Mouse (Mus musculus) v-Abl transformed pro-B cells (cell line): Measurements from ENCODE around the gene Nim1k.
"Not testable (repeated sequence)": the region's sequence is repeated elsewhere in the genome, so short reads cannot be mapped to it uniquely, and the experiment has no call there.

Source experiments
- in situ Hi-C, 2 experiments: fragments of 400-800 bp; cut with MboI; formaldehyde crosslinking; loops; one replicate each; pipeline ENCODE4 v1.15.1; 2025; ENCODE audit not compliant: unreplicated experiment in 2 of 2

The Nim1k gene

DNA sequence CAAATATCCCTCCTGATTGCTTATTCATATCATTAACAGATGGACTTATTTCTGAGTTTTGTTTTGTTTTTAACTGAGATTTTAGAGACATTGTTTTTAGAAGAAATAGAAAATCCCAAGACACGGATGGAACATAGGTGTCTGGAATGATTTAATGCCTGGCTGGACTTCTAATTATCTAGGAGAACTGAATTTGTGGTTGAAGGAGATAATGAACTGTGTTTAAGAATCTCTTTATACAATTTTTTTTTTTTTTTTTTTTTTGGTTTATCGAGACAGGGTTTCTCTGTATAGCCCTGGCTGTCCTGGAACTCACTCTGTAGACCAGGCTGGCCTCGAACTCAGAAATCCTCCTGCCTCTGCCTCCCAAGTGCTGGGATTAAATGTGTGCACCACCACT, 63.7 kb downstream of the Nim1k start:
- in situ Hi-C loops = loop anchor here in 1 of 2 experiments (5.0 kb wide), 1 partner anchor 100 kb away; the partner anchor contains the start of gene Zfp131

DNA sequence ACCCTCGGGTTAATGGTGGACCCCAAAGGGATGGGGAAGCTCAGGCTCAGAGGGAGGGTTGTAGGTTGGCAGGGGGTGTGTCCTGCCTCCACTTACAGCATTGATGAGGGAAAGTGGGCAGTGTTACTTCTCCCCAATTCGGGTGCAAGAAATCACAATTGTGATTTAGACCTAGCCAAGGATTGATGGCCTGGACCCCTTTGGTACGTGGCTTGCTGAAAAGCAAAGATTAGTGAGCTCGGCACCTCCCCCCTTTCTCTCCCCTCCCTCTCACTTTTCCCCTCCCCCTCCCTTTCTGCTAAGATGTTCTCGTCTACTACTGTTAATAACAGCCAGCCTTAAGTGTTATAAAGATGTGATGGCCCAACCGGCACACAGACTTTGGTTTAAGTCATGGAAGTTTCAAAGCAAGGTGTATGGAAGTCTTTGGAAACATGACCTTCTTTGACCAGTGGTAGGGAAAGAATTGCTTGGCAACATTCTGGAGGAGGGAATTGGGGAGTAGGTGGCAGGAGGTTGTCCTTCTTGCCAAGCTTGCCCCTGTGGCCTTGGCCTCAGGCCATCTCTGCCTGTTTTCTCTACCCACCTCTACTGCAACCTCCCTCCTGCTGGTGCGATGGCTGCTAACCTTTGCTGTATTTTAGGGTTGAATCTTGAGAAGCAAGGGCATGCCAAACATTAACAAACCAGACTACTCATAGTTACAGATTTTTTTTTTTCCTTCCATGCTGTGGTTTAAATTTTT, 64.6 kb downstream of the Nim1k start:
- in situ Hi-C loops = loop anchor here in 1 of 2 experiments (5.0 kb wide), 1 partner anchor 101 kb away; the partner anchor contains the start of gene Zfp131

DNA sequence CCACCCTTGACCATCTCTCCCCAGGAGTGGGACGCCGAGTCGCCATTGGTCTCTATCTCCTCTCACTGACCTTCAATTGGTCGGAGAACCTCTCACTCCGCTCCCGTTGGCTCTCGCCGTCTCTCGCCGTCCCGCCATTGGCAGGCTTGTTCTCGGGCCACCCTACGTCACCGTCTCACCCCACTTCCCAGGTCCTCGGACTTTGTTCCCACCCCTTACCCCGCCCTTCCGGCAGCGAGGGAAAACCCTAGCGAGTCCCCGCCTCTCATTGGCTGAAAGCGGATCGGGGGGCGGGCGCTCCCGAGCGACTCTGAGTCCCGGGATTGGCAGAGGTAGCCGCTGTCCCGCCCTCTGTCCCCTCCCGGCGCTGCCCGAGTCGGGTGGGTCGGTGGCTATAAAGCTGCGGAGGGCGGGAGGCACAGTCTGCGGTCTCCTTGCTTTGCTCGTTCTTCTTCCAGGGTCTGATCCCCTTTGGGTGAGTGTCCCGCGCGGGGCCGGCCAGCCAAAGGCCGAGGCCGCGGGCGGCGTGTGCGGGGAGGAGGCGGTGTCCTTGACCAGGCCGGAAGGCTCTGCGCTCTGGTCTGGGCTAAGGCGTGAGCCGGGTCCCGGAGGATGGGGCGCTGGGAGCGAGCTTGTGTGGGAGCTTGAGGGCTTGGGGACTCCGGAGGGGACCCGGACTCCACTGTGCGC, 65.5 kb downstream of the Nim1k start, which contains the start of gene Hmgcs1:
Gene Hmgcs1, plus strand, starts transcription at position 341 of the 690 bp plus-strand sequence.
- in situ Hi-C loops = loop anchor here in 1 of 2 experiments (5.0 kb wide), 1 partner anchor 102 kb away; the partner anchor contains the start of gene Zfp131

DNA sequence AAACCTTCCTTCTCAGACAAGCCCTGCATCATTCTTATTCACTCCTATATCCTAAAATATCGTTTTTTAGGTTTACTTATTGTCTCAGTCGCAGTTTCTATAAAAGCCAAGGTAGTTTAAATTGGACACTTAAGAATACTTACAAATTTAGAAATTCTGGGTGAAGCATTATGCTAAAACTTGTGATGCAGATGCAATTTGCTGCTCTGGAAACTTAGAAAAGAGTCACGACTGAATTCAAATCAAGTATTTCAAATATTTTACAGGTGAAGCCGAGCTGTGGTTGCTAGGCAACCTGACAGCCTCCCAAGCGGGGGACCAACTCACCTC, 66.0 kb downstream of the Nim1k start:
- in situ Hi-C loops = loop anchor here (5.0 kb wide), 2 partner anchors 98 to 103 kb away; partner anchors contain the start of gene Zfp131 (in 1 of the 2)

DNA sequence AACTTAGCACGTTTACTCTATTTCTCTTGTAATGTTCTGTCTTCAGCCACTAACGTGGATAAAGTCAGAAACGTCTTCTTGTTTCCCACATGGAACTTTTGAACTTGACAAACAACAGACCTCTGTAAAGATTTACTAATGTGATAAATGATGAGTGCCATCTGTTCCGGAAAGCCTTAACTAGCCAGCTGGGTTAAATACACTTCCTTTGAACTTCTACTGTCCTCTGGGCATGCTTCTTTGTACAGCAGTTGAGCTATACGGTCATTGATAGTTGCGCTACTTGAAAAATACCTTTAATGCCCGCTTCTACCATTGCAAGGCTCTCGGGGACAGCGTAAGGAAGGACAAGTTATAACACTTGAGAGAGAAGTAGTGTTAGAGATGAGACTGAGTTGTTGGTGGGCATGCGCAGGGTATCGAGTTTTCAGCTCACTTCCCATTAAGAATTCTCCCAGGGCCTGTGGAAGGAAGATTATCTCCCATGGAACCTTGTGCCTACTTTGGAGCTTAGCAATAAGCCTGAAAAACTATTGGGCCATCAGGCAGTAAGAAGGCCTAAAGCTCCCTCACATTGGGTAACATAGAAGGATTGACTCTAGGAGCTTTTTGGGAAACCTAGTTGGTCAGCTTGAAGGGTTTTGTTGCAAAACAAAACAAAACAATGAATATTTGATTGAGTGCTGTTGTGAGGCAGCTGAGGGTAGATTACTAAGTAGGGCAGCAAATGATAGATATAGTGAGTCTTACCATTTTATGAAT, 71.1 kb downstream of the Nim1k start:
- in situ Hi-C loops = loop anchor here in 1 of 2 experiments (5.0 kb wide), 1 partner anchor 103 kb away; no protein-coding TSS in a partner anchor

DNA sequence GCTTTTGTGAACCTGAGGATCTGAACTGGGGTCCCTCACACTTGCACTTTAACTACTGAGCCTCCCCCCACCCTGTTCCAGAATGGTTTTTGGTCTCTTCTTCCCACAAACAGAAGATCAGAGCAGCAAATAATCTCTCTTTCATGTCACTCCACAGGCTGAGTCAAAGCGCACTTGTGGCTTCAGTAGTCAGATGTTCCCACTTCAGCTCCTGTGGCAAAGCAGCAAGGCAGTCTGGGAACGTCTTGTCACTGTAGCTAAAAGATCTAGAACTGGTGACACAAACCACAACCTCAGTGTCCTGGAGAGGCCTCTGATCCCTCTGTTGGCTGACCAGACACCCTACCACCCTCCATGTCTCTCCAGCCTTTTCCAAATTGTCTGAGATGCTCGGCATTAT, 74.5 kb downstream of the Nim1k start:
- in situ Hi-C loops = no loop called here

DNA sequence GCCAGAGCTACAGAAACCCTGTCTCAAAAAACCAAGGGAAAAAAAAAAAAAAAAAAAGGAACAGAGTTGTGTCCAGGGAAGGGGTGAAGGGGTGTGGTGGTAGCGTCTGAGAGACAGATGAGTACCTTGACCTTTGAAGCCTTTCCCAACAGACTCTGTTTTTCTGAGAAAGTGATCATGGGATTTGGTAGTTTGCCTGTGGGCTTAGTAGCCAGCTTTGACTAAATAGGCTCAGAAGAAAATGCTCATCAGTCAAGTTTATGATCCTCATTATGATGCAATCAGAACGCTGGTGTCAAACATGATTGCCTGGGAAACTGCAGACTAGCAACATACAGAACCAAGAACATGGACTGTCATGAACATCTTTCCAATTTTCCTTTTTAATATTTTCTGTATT, 76.0 kb downstream of the Nim1k start:
- in situ Hi-C loops = no loop called here

DNA sequence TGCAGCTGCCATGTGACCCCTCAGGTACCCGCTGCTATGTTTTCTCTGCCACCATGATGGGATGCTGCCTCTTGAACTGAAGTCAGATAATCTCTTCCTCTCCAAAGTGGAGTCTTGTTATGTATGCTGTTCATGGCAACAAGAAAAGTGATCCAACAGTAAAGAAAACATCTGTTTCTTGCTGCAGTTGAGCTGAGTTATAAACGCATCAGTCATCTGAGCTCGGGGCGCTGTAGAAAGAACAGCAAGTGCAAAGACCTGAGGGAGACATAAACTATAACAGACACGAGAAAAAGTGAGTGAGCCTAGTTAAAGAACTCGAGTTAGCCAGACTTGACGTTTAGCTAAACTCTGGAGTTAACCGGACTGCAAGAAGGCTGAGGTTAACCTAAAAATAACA, 76.9 kb downstream of the Nim1k start:
- in situ Hi-C loops = no loop called here

DNA sequence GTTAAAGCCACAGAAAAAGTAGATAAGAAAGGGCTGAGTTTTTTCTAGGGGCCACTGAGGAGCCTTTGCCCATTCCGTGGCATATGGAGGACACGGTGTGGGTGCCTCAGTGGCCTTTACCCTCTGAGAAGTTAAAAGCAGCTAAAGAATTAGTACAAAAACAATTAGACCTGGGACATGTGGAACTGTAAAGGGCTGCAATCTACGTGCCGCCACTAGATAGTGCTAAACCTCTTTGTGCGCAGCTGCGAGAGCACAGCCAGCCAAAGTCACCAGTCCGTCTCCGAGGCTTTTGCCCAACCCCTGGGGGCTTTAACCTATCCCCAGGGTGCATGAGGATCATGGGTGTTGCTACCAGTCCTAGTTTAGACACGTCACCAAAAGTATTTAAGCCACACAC, 94.3 kb downstream of the Nim1k start:
- in situ Hi-C loops = not testable (repeated sequence)
